ENCODE assay signal across 14 mouse cellular contexts in genomic region chr7:81726728-81727005, GRCm38 (mm10). TPM values are rescaled to one million over a fixed set of nuclear protein-coding genes. Genes with fewer than 3 reads are reported as not detected.
DNase-seq lines count a peak whose midpoint lies in the region; ATAC-seq lines count a peak whose summit lies in the region.
"Had no signal": no experiment of that assay in that cellular context is flagged by ENCODE, and none has a peak within 500 bp of the region (broad histone marks: within the 10 kb centered on the region; RNA-seq: fewer than 3 reads in every experiment).

No protein-coding gene starts in this region.

- peak; percentile 79 for DNase-seq in heart, embryonic 10.5 days (ENCODE audit: low spot score)
- no peak for DNase-seq in heart, postnatal 36 days
- DNase-seq in limb, embryonic 11.5 days (ENCODE audit: low spot score): peak; percentile 88
- peak; percentile 48 for DNase-seq in lung, postnatal 25 days (ENCODE audit: low spot score)
- no peak for DNase-seq in cerebellum, postnatal 25 days
- DNase-seq: cerebellum, adult 9-11 months; midbrain, embryonic 14.5 days; right cerebral cortex, adult 18-20 months had no signal

- H3K4me3 ChIP-seq in heart, embryonic 10.5 days: 0 out of 2 replicates have a peak overlapping the region, but pooled peaks have one; percentile 41
- H3K4me3 ChIP-seq in heart, embryonic 11.5 days (ENCODE audit: low read depth, low read length): no peak overlapping the region
- H3K4me3 ChIP-seq in limb, embryonic 11.5 days (ENCODE audit: low read depth, low read length): no peak overlapping the region
- H3K4me3 ChIP-seq in hindbrain, embryonic 12.5 days: no peak overlapping the region
- H3K4me3 ChIP-seq: erythroblast, embryonic 14.5 days; layer of hippocampus, adult 2 months; neural tube, embryonic 13.5 days had no signal

- H3K36me3 ChIP-seq in heart, embryonic 10.5 days: no peaks in the 10 kb centered on the region
- no peaks in the 10 kb centered on the region for H3K36me3 ChIP-seq in heart, embryonic 11.5 days (ENCODE audit: control insufficient read depth, insufficient read depth, low read length)
- H3K36me3 ChIP-seq in limb, embryonic 11.5 days (ENCODE audit: control insufficient read depth, insufficient read depth, low read length): no peaks in the 10 kb centered on the region
- H3K36me3 ChIP-seq in hindbrain, embryonic 12.5 days: no peaks in the 10 kb centered on the region
- H3K36me3 ChIP-seq: neural tube, embryonic 13.5 days had no signal

- WGBS in heart, embryonic 10.5 days: 13% methylated on average over 2 of the region's 2 CpGs
- WGBS in heart, embryonic 11.5 days (ENCODE audit: insufficient replicate concordance): 30% methylated on average over 2 of the region's 2 CpGs
- 28% methylated on average over 2 of the region's 2 CpGs for WGBS in limb, embryonic 11.5 days
- 58% methylated on average over 2 of the region's 2 CpGs for WGBS in hindbrain, embryonic 12.5 days

- intact Hi-C loops in heart, postnatal 36 days (cut with DNase I): no loop called here

- peak overlapping the region; percentile 83 for H3K27ac ChIP-seq in heart, embryonic 10.5 days
- H3K27ac ChIP-seq in heart, embryonic 11.5 days (ENCODE audit: low read depth, low read length): peak overlapping the region; percentile 88
- H3K27ac ChIP-seq in limb, embryonic 11.5 days (replicated peaks; ENCODE audit: low read depth, low read length): peak overlapping the region; percentile 85
- no peak overlapping the region for H3K27ac ChIP-seq in hindbrain, embryonic 12.5 days
- H3K27ac ChIP-seq: layer of hippocampus, adult 2 months; neural tube, embryonic 13.5 days had no signal

- H3K4me2 ChIP-seq in heart, embryonic 11.5 days: peak overlapping the region; percentile 54
- H3K4me2 ChIP-seq in limb, embryonic 11.5 days (ENCODE audit: low read depth, severe bottlenecking): no peak overlapping the region
- no peak overlapping the region for H3K4me2 ChIP-seq in hindbrain, embryonic 12.5 days (replicated peaks)
- H3K4me2 ChIP-seq: neural tube, embryonic 13.5 days had no signal

- H3K27me3 ChIP-seq in heart, embryonic 10.5 days (ENCODE audit: insufficient read depth, poor library complexity, severe bottlenecking): no peaks in the 10 kb centered on the region
- H3K27me3 ChIP-seq in heart, embryonic 11.5 days (ENCODE audit: control insufficient read depth, insufficient read depth, low read length): no peaks in the 10 kb centered on the region
- H3K27me3 ChIP-seq in limb, embryonic 11.5 days (ENCODE audit: control insufficient read depth, insufficient read depth, low read length): no peaks in the 10 kb centered on the region
- H3K27me3 ChIP-seq in hindbrain, embryonic 12.5 days: no peaks in the 10 kb centered on the region
- H3K27me3 ChIP-seq: neural tube, embryonic 13.5 days had no signal

- ATAC-seq in heart, embryonic 11.5 days (replicated peaks; ENCODE audit: insufficient number of reproducible peaks, low FRiP score, low TSS enrichment): peak; percentile 71
- peak; percentile 90; the same call in 1 of the 2 replicates for ATAC-seq in limb, embryonic 11.5 days (ENCODE audit: insufficient number of reproducible peaks, low FRiP score, low TSS enrichment, low read depth)
- ATAC-seq in hindbrain, embryonic 12.5 days (ENCODE audit: low FRiP score): no peak
- ATAC-seq: intestine, embryonic 16.5 days had no signal

- no peaks in the 10 kb centered on the region for H3K9me3 ChIP-seq in heart, embryonic 10.5 days
- no peaks in the 10 kb centered on the region for H3K9me3 ChIP-seq in heart, embryonic 11.5 days (replicated peaks; ENCODE audit: control insufficient read depth, low read length)
- no peaks in the 10 kb centered on the region for H3K9me3 ChIP-seq in limb, embryonic 11.5 days (ENCODE audit: control insufficient read depth, low read length)
- no peaks in the 10 kb centered on the region for H3K9me3 ChIP-seq in hindbrain, embryonic 12.5 days (replicated peaks)
- H3K9me3 ChIP-seq: neural tube, embryonic 13.5 days had no signal

- no peak overlapping the region for H3K9ac ChIP-seq in heart, embryonic 11.5 days (ENCODE audit: low read depth, low read length)
- H3K9ac ChIP-seq in limb, embryonic 11.5 days (ENCODE audit: low read length): no peak overlapping the region
- H3K9ac ChIP-seq in hindbrain, embryonic 12.5 days: no peak overlapping the region
- H3K9ac ChIP-seq: neural tube, embryonic 13.5 days had no signal

- H3K4me1 ChIP-seq in heart, embryonic 10.5 days: peaks cover 34% of the 10 kb centered on the region
- peaks cover 6% of the 10 kb centered on the region for H3K4me1 ChIP-seq in heart, embryonic 11.5 days (ENCODE audit: control insufficient read depth, insufficient read depth, low read length)
- H3K4me1 ChIP-seq in limb, embryonic 11.5 days (ENCODE audit: control insufficient read depth, insufficient read depth, low read length): peaks cover 13% of the 10 kb centered on the region
- H3K4me1 ChIP-seq in hindbrain, embryonic 12.5 days: no peaks in the 10 kb centered on the region
- H3K4me1 ChIP-seq: neural tube, embryonic 13.5 days had no signal

RNA-seq across cellular contexts. Expression of gene Homer2, which starts 19.3 kb away (rescaled TPM):
- 119 and 154 TPM in 2 replicates for polyA plus RNA-seq in heart, embryonic 10.5 days (2016; fragmentation: Nextera tagmentation; extraction: Ambion mirVana)
- 100 to 1,000 TPM in 1 of 2 experiments, 10 to 100 TPM in 1; 89.6 to 108 TPM for total RNA-seq in heart, postnatal 36 days (2021)
- 121 and 129 TPM in 2 replicates for polyA plus RNA-seq in heart, embryonic 11.5 days (2014; fragmentation: Nextera tagmentation; extraction: Ambion mirVana)
- 33.5 and 36.0 TPM in 2 replicates for polyA plus RNA-seq in limb, embryonic 11.5 days (2014; fragmentation: Nextera tagmentation; extraction: Ambion mirVana)
- polyA plus RNA-seq in hindbrain, embryonic 12.5 days (2016; fragmentation: Nextera tagmentation; extraction: Ambion mirVana): 29.3 and 34.8 TPM in 2 replicates

RNA-seq across cellular contexts. Expression of gene Ramac, which starts 36.1 kb away (rescaled TPM):
- 78.3 and 102 TPM in 2 replicates for polyA plus RNA-seq in heart, embryonic 10.5 days (2016; fragmentation: Nextera tagmentation; extraction: Ambion mirVana)
- total RNA-seq in heart, postnatal 36 days (2021): 10 to 100 TPM; 25.7 to 29.8 TPM
- 78.3 and 91.3 TPM in 2 replicates for polyA plus RNA-seq in heart, embryonic 11.5 days (2014; fragmentation: Nextera tagmentation; extraction: Ambion mirVana)
- polyA plus RNA-seq in limb, embryonic 11.5 days (2014; fragmentation: Nextera tagmentation; extraction: Ambion mirVana): 109 and 113 TPM in 2 replicates
- polyA plus RNA-seq in hindbrain, embryonic 12.5 days (2016; fragmentation: Nextera tagmentation; extraction: Ambion mirVana): 117 and 125 TPM in 2 replicates

Comparison
In these comparisons a context has a peak if more than half of its experiments do, and no peak if none do; other contexts are left out.
1. DNase-seq: peak in heart, embryonic 10.5 days (single experiment), limb, embryonic 11.5 days (single experiment) and lung, postnatal 25 days (single experiment); none in heart, postnatal 36 days (0 of 2) and cerebellum, postnatal 25 days (0 of 2).